Mouse (Mus musculus): ENCODE measurements around the gene Casp1. TPM values are rescaled to one million over a fixed set of nuclear protein-coding genes. Genes with fewer than 3 reads are reported as not detected.

Gene Casp1
- 6.3 and 7.3 TPM in 2 replicates for polyA plus RNA-seq (2015; fragmentation: Nextera tagmentation; extraction: Ambion mirVana)

DNA sequence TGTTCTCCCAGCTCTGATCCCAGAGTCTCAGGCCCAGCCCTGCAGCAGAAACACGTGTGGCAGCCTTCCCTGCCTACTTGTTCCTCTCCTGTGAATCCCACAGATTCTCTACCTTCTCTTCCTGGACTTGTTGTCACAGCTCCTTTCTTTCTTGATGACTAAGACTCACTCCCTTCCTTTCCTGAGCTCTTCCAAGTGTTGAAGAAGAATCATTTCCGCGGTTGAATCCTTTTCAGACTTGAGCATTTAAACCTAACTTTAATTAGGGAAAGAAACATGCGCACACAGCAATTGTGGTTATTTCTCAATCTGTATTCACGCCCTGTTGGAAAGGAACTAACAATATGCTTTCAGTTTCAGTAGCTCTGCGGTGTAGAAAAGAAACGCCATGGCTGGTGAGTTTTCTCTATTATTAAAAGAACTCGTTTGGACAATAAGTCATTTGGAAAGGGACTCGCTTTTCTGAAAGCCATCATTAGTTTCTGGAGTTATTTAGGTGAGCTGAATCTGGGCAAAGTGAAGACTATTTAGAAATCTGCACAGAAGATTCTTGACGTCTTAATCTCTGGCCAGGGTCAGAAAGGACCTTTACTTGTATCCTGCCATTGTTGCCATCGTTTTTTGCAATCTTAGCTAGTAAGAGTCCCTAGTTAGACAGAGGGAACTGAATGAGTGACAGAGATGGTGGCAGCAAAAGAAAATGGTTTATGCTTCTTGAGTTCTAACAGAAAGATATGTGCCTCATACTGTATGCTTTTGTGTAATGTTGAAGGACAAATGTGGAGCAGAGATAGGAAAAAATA, at the start of gene Casp1:
Gene Casp1 (plus strand): TSS at position 189 of the 803 bp plus-strand sequence.
- DNase-seq (ENCODE audit: low spot score) = no peak

DNA sequence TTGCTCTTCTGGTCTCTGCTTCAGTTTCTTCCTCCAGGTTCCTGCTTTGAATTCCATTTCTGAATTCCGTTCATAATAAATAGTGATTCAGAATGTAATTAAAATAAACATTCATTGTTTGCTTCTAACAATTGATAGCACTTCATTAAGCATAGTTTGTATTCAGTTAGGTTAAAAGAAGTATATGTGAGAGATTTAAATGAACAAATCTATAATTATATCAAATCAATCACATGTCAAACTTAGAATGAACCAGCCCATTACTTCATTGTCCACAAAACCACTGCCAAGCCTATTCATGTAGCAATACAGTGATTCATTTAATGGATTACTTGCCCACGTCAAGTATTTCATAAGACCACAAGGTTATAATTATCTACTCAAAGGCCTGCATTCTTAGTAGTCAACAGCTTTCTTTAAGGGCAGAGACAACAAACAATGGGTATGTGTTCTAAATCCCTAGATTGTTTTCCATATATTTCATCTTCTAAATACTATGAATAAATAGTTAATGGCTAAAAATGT, 34.3 kb upstream of the Casp1 start:
- no peak for DNase-seq (ENCODE audit: low spot score)

DNA sequence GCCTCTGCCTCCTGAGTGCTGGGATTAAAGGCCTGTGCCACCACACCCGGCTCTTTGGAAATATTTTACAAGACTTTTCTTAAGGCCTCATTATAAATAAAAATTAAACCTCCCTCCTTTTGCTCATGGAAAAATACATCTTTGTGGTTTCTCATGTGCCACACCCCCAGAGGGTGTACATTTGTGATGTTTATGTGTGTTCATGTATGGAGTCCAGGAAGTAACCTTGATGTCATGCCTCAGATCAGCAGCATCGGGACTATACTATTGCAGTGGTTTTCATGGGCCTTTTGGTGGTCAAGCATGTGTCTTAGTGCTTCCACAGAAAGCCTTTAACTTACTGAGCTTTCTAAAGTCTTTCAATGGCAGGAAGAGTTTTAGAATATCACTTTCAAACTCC, 28.0 kb upstream of the Casp1 start:
- DNase-seq (ENCODE audit: low spot score) = no peak

DNA sequence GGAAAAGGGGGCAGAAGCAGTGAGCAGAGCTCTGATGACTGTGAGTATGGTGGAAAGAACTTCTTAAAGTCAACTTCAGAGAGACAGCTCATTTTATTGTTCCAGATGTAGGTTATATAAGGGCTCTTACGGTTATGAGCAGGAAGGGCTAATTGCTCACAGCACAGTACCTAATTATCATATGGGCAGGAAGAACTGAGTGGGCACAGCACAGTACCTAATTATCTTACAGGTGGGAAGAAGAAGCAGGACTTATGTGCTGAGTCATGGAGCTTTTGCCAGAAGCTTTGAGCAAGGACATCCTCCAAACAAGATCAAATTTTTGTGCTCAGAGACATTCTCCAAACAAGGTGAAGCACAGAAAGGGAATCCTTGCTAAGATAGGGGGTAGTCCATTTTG, 27.4 kb upstream of the Casp1 start:
- DNase-seq (ENCODE audit: low spot score) = no peak

DNA sequence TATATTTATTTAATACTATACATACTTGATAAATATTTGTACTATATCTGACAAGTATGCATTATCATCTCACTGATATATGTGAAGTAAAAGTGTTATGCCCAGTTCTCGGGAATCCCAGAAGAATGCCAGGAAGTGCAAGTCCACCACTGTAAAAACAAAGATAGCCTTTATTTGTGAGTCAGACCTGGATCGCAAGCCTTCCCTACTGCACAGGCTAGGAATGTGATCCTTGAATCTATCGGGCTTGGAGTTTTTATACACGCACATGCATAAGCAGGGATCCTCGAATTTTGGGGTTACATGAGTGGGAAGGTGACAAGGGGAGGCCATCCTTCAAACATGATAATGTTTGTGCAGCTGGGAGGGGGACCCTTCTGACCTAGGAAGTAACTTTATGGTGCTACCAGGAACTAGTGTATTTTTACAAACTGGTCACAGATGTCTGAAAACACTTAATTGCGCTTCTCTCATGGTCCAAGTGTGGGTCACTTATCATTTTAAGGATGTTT, 26.9 kb upstream of the Casp1 start:
- DNase-seq (ENCODE audit: low spot score) = no peak

DNA sequence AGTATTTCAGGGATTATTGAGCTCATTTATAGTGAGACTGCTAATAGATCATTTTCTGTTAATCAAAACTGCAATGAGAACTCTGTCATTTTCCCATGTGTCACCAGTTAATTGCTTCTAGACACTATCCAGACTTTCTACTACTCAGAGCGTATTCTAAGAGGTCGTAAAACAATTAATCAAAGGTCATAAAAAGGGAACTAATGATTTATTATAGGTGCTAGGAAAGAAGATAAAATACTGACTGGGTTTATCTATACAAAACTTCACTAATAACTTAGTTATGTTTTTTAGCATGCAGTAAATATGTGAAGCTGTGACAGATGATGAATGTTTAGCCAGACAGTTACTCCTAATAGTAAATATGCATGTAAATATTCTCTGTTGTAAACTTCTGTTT, 12.2 kb upstream of the Casp1 start:
- no peak for DNase-seq (ENCODE audit: low spot score)

DNA sequence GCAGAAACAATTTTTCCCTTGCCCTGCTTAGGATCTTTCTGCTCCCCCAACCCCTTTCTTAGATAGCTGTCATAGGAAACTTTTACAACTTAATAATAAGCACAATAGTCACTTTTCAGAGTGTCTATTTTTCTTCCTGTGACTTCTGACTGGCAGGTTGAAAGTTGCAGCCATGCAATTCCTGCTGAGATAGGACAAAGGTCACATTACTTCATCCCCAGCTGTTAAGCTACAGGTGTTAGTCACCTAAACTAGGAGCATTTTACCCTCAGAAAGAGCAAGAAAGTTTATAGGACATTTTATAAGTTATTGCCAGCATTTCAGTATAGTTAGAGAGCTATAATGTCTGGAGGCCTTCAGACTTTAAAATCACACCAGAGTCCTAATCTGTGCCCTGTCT, 11.7 kb upstream of the Casp1 start:
- DNase-seq (ENCODE audit: low spot score) = no peak

DNA sequence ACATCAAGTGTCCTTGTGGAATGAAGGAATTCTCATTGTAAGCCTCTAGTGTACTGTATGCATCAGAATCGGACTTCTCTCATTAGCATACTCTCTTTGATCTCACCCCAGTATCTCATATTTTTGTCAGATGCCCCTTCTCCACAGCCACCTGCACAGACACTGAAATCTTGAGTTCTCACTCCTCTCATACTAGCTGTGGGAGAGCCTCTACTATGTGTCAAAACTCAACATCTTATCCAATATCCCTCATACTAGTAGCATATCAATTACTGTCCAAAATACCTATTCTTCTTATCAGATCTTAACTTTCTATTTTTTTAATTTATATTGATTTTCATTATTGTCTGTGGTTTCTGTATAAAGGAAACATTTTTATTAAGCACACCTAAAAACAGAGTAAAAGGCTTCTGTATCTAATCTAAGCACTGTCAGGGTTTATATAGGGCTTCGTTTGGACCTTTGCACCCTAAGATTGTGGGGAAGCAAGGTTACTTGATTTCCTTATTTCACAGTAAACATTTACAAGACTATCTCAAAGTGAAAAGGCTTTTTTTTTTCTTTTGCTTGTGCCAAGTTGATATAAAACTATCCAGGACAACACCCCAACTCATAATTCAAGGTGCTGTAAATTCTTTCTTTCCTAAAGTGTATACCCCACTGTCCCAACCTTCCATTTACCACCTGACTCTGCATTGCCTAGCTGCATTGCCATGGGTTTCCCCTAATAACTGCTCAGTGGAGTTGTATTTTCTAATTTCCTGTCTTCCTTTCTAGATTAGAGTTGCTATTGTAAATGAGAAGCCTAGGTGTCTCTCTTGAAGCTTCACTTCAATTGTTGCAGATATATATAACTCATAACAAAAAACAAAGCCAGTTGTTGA, 1.7 kb upstream of the Casp1 start:
- DNase-seq (ENCODE audit: low spot score) = no peak

DNA sequence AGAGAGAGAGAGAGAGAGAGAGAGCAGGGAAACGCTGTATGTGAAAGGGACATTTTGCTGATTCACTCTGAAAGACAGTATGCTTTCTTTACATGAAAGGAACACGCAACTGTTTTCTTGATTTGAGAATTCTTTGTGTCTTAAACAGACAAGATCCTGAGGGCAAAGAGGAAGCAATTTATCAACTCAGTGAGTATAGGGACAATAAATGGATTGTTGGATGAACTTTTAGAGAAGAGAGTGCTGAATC, 740 bp downstream of the Casp1 start:
- no peak for DNase-seq (ENCODE audit: low spot score)

DNA sequence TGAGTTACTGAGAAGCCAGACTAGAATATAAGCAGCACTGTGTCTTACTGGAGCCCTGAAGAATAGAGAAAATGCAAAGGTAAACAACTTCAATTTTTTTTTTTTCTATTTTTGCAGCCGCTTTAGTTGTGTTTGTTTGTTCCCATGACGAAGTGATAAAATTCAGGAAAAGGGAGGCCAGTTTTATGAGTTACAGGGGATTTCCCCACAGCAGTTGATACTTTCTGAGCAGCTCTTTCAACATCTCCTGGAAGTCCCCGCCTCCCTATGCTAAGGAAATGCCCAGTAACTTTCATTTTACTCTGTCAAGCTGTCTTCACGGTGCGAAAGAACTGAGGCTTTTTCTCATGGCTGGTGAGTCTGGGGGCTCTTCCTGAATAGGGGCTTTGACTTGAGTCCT, 10.2 kb downstream of the Casp1 start, which contains the start of gene Casp4:
Gene Casp4 (plus strand): TSS at position 268 of the 400 bp plus-strand sequence.
- DNase-seq (ENCODE audit: low spot score) = no peak

DNA sequence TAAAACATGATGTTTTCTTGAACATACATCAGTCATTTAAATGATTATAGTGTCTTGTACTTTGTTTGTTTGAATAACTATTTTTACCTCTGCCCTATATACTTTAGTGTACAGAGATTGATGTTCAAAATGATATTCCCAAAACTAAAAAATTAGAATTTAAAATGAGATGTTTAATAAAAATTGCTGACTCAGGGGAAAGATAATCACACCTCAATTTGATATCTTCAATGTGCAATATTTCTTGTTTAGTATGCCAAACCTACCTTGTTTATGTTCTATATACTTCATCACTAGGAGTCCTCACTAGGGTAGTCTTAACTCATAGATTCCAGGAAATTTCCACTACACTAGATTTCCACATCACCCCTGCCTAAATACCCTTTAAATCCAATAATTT, 11.8 kb downstream of the Casp1 start:
- DNase-seq (ENCODE audit: low spot score) = no peak

DNA sequence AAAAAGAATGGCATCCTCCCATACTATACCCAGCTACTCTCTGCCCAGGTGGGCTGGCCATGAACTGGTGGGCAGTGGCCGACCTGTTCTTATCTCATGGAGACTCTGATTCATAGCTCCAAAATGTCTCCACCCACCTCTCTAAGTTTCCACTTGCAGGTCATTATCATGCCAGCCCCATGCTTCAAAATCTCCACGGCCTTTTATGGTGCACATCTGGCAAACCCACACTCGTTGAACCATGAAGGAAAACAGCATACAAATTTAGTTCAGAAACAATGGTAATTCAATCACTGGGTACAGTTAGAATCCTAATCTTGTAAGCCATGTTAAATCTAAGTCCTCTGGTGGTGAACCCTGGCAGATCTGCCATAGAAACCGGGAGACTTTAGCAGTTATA, 13.1 kb downstream of the Casp1 start:
- no peak for DNase-seq (ENCODE audit: low spot score)

DNA sequence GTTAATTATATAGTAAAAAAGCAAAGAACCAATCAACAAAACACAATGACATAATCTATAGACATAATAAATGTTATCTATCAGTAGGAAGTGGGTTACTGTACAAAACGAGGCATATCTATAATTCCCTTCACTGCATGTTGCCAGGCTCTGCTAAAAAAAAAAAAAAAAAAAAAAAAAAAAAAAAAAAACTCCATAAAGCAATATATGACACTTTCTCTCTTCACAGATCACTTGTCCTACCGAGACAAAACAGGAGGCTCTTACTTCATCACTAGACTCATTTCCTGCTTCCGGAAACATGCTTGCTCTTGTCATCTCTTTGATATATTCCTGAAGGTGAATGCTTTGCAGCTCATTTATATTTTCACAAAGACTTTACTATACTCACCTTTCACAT, 29.9 kb downstream of the Casp1 start:
- no peak for DNase-seq (ENCODE audit: low spot score)

DNA sequence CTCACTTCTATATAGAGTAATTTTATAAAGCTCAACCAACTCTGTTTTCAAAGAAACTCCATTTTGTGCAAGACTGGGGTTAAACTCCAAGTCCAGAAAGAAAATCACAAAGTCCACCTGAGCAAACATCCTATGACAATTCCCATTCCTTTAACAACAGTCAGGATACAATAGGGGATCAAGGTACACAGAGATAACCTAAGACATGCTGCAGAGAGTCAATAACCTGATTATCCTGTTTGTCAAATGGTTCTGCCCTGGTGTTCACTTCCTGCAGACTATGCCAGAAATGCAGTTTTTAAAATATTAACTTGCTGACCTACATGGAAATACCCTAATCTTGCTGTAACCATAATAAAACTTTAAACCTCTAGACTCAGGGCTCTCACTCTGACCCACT, 34.1 kb downstream of the Casp1 start:
- no peak for DNase-seq (ENCODE audit: low spot score)

DNA sequence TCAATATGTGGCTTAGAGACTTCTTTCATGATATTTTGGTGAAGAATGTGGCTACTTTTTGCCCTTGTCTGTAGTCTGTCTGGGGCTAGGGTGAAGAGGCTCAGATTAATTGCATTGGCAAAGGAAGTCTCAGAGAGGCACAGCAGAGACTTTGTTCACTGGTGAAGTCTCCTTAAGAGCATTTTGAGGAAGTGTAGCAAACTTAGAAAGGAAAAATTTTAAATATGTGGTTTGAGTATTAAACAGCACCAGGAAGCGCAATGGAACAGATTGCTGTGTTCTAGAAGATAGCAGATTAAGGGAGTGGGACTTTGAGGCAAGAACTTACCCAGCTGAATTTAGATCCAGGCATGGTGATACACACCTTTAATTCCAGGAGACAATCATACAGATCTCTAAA, 35.1 kb downstream of the Casp1 start:
- DNase-seq (ENCODE audit: low spot score) = no peak

DNA sequence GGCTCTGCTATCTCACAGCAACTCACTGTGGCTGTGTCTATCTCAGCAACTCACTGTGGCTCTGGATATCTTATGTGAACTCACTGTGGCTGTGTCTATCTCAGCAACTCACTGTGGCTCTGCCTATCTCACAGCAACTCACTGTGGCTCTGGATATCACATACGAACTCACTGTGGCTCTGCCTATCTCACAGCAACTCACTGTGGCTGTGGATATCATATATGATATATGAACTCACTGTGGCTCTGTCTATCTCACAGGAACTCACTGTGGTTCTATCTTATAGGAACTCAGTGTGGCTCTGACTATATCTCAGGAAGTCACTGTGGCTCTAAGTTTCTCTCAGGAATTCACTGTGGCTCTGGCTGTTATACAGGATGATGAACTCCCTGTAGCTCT, 44.8 kb downstream of the Casp1 start:
- no peak for DNase-seq (ENCODE audit: low spot score)

DNA sequence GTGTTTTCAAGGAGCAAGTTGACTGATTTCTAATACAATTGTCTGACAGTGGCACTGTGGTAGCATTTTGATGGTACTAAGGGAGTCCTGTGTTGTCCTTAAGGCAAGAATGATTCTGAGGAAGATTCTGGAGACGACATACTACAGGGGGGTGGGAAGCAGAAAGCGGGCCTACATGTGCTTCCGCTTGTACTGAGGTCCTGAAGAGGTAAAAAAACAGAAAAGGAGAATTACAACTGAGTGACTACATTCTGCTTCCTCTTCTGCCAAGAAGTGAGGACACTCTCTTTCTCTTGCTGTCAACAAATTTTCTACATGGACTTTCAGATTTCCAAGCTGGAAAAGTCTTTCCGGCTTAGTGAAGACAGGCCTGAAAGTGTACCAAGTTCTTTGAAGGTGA, 45.8 kb downstream of the Casp1 start:
- no peak for DNase-seq (ENCODE audit: low spot score)

DNA sequence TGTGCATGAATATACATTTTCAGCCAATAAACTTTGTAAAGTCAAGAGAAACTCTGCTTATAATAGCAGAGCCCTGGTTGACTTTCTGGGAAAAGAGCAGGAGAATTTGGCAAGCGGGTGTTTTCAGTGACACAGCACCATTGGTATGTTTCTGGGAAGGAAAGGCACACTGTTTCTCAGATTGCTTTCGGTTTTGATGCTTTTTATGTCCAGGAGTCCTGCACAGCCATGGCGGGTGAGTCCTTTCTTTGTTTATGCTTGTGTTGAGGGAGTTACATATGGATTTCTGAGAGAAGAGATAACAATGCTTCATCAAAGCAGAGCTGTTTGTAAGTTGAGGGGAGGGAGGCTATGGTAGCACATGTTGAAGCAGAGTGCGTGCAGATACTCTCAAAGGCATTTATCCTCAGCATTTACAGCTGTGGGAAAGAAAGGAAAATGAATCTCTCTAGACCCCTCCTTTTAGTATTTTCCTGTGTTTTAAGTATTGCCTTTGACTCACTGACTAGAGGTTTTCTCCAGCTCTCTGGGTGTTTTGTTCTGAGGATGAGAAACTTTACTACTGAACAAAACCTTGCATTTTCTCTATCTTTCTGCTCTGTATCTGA, 47.1 kb downstream of the Casp1 start, which contains the start of gene Casp12:
Gene Casp12 (plus strand): TSS at position 140 of the 608 bp plus-strand sequence.
- no peak for DNase-seq (ENCODE audit: low spot score)

DNA sequence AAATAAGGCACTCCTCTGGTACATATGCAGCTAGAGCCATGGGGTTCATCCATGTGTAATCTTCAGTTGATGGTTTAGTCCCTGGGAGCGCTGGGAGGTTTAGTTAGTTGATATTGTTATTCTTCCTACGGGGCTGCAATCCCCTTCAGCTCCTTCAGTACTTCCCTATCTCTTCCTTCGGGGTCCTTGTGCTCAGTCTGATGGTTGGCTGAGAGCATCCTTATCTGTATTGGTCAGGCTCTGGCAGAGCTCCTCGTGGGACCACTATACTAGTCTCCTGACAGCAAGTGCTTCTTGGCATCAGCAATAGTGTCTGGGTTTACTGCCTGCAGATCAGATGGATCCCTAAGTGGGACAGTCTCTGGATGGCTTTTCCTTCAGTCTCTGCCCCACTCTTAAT, 49.1 kb downstream of the Casp1 start:
- DNase-seq (ENCODE audit: low spot score) = no peak

DNA sequence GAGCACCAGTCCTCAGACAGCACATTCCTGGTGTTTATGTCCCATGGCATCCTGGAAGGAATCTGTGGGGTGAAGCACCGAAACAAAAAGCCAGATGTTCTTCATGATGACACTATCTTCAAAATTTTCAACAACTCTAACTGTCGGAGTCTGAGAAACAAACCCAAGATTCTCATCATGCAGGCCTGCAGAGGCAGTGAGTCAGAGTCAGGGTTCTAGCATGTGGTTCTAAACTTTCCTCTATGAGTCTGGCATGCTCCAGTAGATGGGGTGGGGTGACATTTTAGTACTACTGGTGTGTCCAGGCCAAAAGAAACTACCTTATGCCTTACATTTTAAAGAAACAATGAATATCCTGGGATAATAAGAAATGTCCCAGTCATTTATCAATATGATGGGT, 55.4 kb downstream of the Casp1 start:
- DNase-seq (ENCODE audit: low spot score) = no peak

DNA sequence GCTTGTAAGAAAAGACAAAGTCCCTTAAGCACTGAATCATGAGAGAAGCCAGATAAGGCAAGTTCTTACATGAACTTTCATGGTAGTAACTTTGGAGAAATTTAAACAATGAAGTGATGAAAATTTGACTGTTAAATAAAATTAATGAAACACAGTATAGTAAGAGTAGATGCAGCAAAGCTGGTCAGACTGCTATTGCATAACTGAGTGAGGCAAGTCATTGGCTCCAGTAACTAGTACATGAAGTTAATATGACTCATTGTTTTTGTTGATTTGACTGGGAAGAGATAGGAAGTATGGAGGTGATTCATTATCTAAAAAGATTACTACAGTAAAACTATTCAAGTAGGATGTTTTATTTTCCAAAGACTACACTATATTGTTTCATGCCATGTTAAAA, 58.5 kb downstream of the Casp1 start:
- no peak for DNase-seq (ENCODE audit: low spot score)
